Mouse (Mus musculus): ENCODE measurements around the gene Eif4h. TPM values are rescaled to one million over a fixed set of nuclear protein-coding genes. Genes with fewer than 3 reads are reported as not detected.

The Eif4h gene
- total and polyA plus RNA-seq, 2 experiments from 2014 or later, result 241 to 430 TPM

DNA sequence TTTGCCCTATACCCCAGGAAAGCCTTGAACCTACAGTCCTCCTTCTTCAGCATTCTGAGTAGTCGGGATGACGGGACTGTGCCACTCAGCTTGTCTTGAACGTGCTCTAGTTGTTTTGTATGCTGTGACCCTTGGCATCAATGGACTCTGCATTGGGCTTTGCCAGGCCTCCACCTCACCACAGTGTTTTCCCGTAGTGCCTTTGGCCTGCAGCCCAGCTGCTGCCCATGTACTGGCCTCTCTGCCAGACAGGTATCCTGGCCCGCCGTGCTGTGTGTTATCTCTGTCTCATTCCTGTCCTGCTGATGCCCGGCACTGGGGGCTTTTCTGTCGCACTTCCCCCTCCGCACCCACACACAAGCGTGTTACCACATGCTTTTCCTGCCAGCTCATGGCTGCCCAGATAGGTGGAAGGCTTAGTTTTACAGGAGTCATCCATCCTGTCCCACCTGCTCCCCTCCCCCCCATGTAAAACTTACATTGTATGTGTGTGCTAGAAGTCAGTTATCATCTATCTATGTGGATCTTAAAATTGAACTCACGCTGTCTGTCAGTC lies 47.2 kb downstream of the Eif4h start:
- Histone ChIP-seq H3K4me1 (ENCODE audit: control insufficient read depth, insufficient read depth) (0 out of 2 replicates have a peak, but pooled peaks cover 5% of the 10 kb centered on the region), H3K9me3 (replicated peaks; ENCODE audit: control insufficient read depth, low read length) (no peaks in the 10 kb centered on the region), H3K4me2 (ENCODE audit: low read depth, low read length) (no peak overlapping the region), H3K9ac (replicated peaks; ENCODE audit: low read depth, low read length) (no peak overlapping the region), H3K4me3 (ENCODE audit: low read depth, low read length) (no peak overlapping the region), H3K27me3 (ENCODE audit: control insufficient read depth, insufficient read depth, low read length) (no peaks in the 10 kb centered on the region), H3K36me3 (replicated peaks; ENCODE audit: control insufficient read depth, insufficient read depth, low read length) (peaks cover 39% of the 10 kb centered on the region), H3K27ac (ENCODE audit: low read depth) (no peak overlapping the region)
- DNase-seq (ENCODE audit: low spot score) (peak; percentile 12), ATAC-seq (ENCODE audit: insufficient read depth, low read depth) (peak; percentile 78)
- 37% methylated on average over 11 of the region's 11 CpGs for WGBS
- TF ChIP-seq CTCF (IDR thresholded peaks at IDR 0.05; ENCODE audit: low read depth) (no peak), EP300 (IDR thresholded peaks at IDR 0.05; ENCODE audit: low read depth) (no peak)

DNA sequence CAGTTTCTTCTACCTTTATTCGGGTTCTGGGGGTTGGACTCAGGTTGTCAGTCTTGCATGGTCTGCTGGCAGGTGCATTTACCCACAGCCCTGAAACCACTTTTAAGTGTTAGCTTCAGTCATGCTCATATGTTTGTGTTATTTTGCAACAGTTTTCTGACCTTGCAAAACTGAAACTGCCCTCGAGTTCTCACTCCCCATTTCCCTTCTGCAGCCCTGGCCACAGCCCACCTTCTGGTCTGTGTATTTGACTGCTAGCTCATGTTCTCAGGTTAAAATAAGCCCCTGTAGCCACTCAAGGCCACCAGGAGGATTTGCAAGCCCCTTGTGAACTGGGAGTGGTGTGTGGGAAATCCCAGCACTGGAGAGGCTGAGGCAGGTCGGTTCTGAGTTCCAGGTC lies 49.4 kb downstream of the Eif4h start:
- Histone ChIP-seq H3K36me3 (replicated peaks; ENCODE audit: control insufficient read depth, insufficient read depth, low read length) (peaks cover 23% of the 10 kb centered on the region), H3K27ac (ENCODE audit: low read depth) (no peak overlapping the region), H3K4me2 (ENCODE audit: low read depth, low read length) (no peak overlapping the region), H3K9me3 (replicated peaks; ENCODE audit: control insufficient read depth, low read length) (no peaks in the 10 kb centered on the region), H3K4me1 (ENCODE audit: control insufficient read depth, insufficient read depth) (0 out of 2 replicates have a peak, but pooled peaks cover 5% of the 10 kb centered on the region), H3K4me3 (ENCODE audit: low read depth, low read length) (no peak overlapping the region), H3K9ac (replicated peaks; ENCODE audit: low read depth, low read length) (no peak overlapping the region), H3K27me3 (ENCODE audit: control insufficient read depth, insufficient read depth, low read length) (no peaks in the 10 kb centered on the region)
- DNase-seq (ENCODE audit: low spot score) (no peak), ATAC-seq (ENCODE audit: insufficient read depth, low read depth) (no peak)
- TF ChIP-seq EP300 (IDR thresholded peaks at IDR 0.05; ENCODE audit: low read depth) (no peak), CTCF (IDR thresholded peaks at IDR 0.05; ENCODE audit: low read depth) (no peak)
- WGBS, result 84% methylated on average over 3 of the region's 3 CpGs

DNA sequence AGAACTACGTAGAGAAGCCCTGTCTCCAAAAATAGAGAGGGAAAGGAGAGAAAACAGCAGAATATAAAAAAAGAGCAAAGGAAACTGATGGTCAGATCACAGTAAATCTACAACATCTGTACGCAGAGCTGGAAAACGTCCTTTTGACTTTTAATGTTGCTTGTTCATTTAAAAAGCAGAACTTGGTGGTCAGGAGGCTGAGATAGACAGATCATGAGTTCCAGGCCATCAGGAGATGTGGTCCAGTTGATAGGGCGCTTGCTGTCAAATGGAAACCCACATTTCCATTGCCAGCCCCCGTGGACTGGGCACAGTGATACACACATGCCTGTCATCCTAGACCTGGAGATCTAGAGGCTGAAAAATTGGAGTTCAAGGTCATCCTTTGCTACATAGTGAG lies 54.5 kb downstream of the Eif4h start:
- DNase-seq (ENCODE audit: low spot score), result no peak
- whole genome bisulfite sequencing, result 81% methylated on average over 5 of the region's 5 CpGs
- H3K9me3 ChIP-seq (replicated peaks; ENCODE audit: control insufficient read depth, low read length), result no peaks in the 10 kb centered on the region
- no peak overlapping the region for H3K4me3 ChIP-seq (ENCODE audit: low read depth, low read length)
- TF ChIP-seq CTCF (IDR thresholded peaks at IDR 0.05; ENCODE audit: low read depth), result no peak
- TF ChIP-seq EP300 (IDR thresholded peaks at IDR 0.05; ENCODE audit: low read depth), result no peak
- H3K36me3 ChIP-seq (replicated peaks; ENCODE audit: control insufficient read depth, insufficient read depth, low read length), result peaks cover 9% of the 10 kb centered on the region; the same call in 1 of the 2 replicates
- no peak overlapping the region for H3K4me2 ChIP-seq (ENCODE audit: low read depth, low read length)
- H3K9ac ChIP-seq (replicated peaks; ENCODE audit: low read depth, low read length), result no peak overlapping the region
- H3K4me1 ChIP-seq (ENCODE audit: control insufficient read depth, insufficient read depth), result peaks cover 9% of the 10 kb centered on the region
- H3K27me3 ChIP-seq (ENCODE audit: control insufficient read depth, insufficient read depth, low read length), result no peaks in the 10 kb centered on the region
- ATAC-seq (ENCODE audit: insufficient read depth, low read depth), result no peak
- no peak overlapping the region for H3K27ac ChIP-seq (ENCODE audit: low read depth)

DNA sequence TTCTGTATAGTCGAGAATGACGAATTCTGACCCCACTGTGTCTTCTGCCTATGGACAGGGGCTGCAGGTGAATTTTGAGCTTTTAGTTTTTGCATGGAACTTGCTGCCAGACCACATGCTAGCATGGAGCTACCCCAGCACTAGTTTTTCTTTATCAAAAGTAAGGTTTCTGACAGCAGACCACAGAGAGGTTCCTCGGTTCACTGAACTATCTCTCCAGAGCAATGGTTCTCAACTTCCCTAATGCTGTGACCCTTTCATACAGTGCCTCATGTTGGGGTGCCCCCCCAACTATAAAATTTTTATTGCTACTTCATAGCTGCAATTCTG lies 55.4 kb downstream of the Eif4h start:
- no peak overlapping the region for H3K4me2 ChIP-seq (ENCODE audit: low read depth, low read length)
- no peak overlapping the region for H3K4me3 ChIP-seq (ENCODE audit: low read depth, low read length)
- no peak for TF ChIP-seq CTCF (IDR thresholded peaks at IDR 0.05; ENCODE audit: low read depth)
- no peak for TF ChIP-seq EP300 (IDR thresholded peaks at IDR 0.05; ENCODE audit: low read depth)
- 75% methylated on average over 3 of the region's 3 CpGs for WGBS
- no peaks in the 10 kb centered on the region for H3K27me3 ChIP-seq (ENCODE audit: control insufficient read depth, insufficient read depth, low read length)
- peaks cover 6% of the 10 kb centered on the region; the same call in 1 of the 2 replicates for H3K36me3 ChIP-seq (replicated peaks; ENCODE audit: control insufficient read depth, insufficient read depth, low read length)
- peak overlapping the region; percentile 60; the same call in 1 of the 2 replicates for H3K9ac ChIP-seq (replicated peaks; ENCODE audit: low read depth, low read length)
- H3K27ac ChIP-seq (ENCODE audit: low read depth), result no peak overlapping the region
- ATAC-seq (ENCODE audit: insufficient read depth, low read depth) (no peak), DNase-seq (ENCODE audit: low spot score) (no peak)
- H3K9me3 ChIP-seq (replicated peaks; ENCODE audit: control insufficient read depth, low read length), result no peaks in the 10 kb centered on the region
- H3K4me1 ChIP-seq (ENCODE audit: control insufficient read depth, insufficient read depth), result peaks cover 9% of the 10 kb centered on the region

DNA sequence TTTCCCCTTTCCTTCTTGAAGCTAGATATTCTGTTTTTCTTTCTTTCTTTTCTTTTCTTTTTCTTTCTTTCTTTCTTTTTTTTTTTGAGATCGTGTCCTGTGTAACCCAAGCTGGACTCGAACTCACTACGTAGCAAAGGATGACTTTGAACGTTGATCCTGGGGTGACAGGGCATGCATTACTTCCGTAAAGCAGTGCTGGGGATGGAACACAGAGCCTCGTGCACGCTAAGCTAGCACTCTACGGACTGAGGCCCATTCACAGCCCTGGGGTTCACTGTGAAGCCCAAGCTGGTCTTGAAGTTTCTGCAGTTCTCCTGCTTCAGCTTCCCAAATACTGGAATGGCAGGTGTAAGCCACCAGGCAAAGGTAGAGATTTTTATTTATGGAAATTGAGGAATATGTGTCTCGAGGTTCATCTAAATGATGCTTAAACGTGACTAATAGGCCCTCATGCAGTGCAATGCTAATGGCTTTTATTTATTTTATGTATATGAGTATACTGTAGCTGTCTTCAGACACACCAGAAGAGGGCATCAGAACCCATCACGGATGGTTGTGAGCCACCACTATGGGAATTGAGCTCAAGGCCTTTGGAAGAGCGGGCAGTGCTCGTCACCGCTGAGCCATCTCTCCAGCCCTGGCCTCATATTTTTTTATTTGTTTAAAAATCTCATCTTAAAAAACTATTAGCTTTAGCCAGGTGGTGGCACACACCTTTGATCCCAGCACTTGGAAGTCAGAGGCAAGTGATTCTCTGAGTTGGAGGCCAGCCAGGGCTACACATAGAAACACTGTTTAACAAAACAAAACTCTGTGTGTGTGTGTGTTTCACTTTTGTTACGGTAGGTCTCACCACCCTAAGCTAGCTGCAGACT lies 56.0 kb downstream of the Eif4h start:
- no peaks in the 10 kb centered on the region for H3K27me3 ChIP-seq (ENCODE audit: control insufficient read depth, insufficient read depth, low read length)
- WGBS, result 34% methylated on average over 15 of the region's 15 CpGs
- ATAC-seq (ENCODE audit: insufficient read depth, low read depth), result no peak
- H3K36me3 ChIP-seq (replicated peaks; ENCODE audit: control insufficient read depth, insufficient read depth, low read length), result 0 out of 2 replicates have a peak, but pooled peaks cover 4% of the 10 kb centered on the region
- peak overlapping the region; percentile 87 for H3K4me2 ChIP-seq (ENCODE audit: low read depth, low read length)
- H3K4me1 ChIP-seq (ENCODE audit: control insufficient read depth, insufficient read depth), result peaks cover 9% of the 10 kb centered on the region
- peak overlapping the region; percentile 82 for H3K4me3 ChIP-seq (ENCODE audit: low read depth, low read length)
- TF ChIP-seq CTCF (IDR thresholded peaks at IDR 0.05; ENCODE audit: low read depth) (0 out of 2 replicates have a peak, but pooled peaks have one; percentile 2), EP300 (IDR thresholded peaks at IDR 0.05; ENCODE audit: low read depth) (no peak)
- H3K27ac ChIP-seq (ENCODE audit: low read depth), result peak overlapping the region; percentile 46; the same call in 1 of the 2 replicates
- H3K9ac ChIP-seq (replicated peaks; ENCODE audit: low read depth, low read length), result peak overlapping the region; percentile 60
- H3K9me3 ChIP-seq (replicated peaks; ENCODE audit: control insufficient read depth, low read length), result no peaks in the 10 kb centered on the region
- DNase-seq (ENCODE audit: low spot score), result no peak
